Mouse (Mus musculus): ENCODE results near the gene F2r. TPM values are rescaled to one million over a fixed set of nuclear protein-coding genes. Genes with fewer than 3 reads are reported as not detected.

Gene F2r
- total RNA-seq (2023): 12.8 TPM

DNA sequence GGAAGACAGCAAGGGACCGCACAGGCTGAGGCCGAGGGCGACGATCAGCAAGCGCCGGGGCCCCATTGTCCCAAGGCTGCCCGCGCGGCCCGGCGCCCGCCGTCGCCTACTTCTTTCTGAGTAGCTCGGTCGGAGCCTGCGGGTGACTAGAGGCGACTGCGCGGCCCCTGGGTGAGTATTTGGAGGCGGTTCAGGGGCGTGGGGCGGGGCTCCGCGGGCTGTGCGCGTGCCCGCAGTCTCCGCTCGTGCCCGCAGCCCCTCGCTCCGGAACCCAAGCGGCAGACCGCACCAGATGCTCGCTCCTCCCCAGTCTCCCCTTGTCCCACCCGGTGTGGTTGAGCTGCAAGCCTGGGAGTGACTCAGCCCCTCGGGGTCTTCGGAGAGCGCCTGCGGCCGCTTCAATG, at the start of gene F2r:
F2r (minus strand) TSS at position 179 of the 404 bp plus-strand sequence.

Other genes starting within 250 kb of the F2r start
- 45.0 TPM for gene Aggf1, start 243.1 kb downstream of the F2r start, total RNA-seq (2023)
- not detected for gene Crhbp, start 173.6 kb downstream of the F2r start, total RNA-seq (2023)
- not detected for gene S100z, start 139.8 kb downstream of the F2r start, total RNA-seq (2023)
- 25.4 TPM for gene F2rl1, start 93.3 kb downstream of the F2r start, total RNA-seq (2023)
- gene F2rl2, start 78.4 kb upstream of the F2r start, total RNA-seq (2023): 0.44 TPM